Mouse (Mus musculus) limb, embryonic 14.5 days (tissue): ENCODE results near the gene Wdr45. TPM values are rescaled to one million over a fixed set of nuclear protein-coding genes. Genes with fewer than 3 reads are reported as not detected.
"Not testable (repeated sequence)": the region's sequence is repeated elsewhere in the genome, so short reads cannot be mapped to it uniquely, and the experiment has no call there.

Experiments
- ATAC-seq: fragments of 200-750 bp; cut with Nextera tagmentation; 2 replicates; pipeline ENCODE4 v1.8.0; 2017; ENCODE audit warnings: low read depth, moderate number of reproducible peaks, moderate TSS enrichment; ENCODE audit not compliant: low FRiP score
- DNase-seq: peaks from one replicate; pipeline ENCODE4 v3.0.0-alpha.2; 2015; ENCODE audit warnings: low spot score
- H3K27ac ChIP-seq: fragments of 300-500 bp; sonication (generic); replicated peaks from 2 replicates; pipeline ENCODE4 v1.5.1; 2014; ENCODE audit warnings: low read depth, mild to moderate bottlenecking, low read length, moderate library complexity, mixed read lengths
- H3K27me3 ChIP-seq: fragments of 300-500 bp; sonication (generic); 2 replicates; pipeline ENCODE4 v1.6.1; 2014; ENCODE audit warnings: low read length, mixed read lengths; ENCODE audit not compliant: control insufficient read depth, insufficient read depth
- H3K36me3 ChIP-seq: fragments of 300-500 bp; sonication (generic); 2 replicates; pipeline ENCODE4 v1.6.1; 2014; ENCODE audit warnings: mild to moderate bottlenecking, low read length, moderate library complexity, mixed read lengths; ENCODE audit not compliant: control insufficient read depth, insufficient read depth
- H3K4me1 ChIP-seq: fragments of 300-500 bp; sonication (generic); 2 replicates; pipeline ENCODE4 v1.6.1; 2014; ENCODE audit warnings: antibody characterized with exemption, low read length, mixed read lengths; ENCODE audit not compliant: control insufficient read depth, insufficient read depth
- H3K4me2 ChIP-seq: fragments of 300-500 bp; sonication (generic); replicated peaks from 2 replicates; pipeline ENCODE4 v1.6.1; 2014; ENCODE audit warnings: low read depth, mild to moderate bottlenecking, low read length, moderate library complexity; ENCODE audit not compliant: severe bottlenecking
- H3K4me3 ChIP-seq: fragments of 300-500 bp; sonication (generic); replicated peaks from 2 replicates; pipeline ENCODE4 v1.5.1; 2014; ENCODE audit warnings: low read length
- H3K9ac ChIP-seq: fragments of 300-500 bp; sonication (generic); 2 replicates; pipeline ENCODE4 v1.6.1; 2014; ENCODE audit warnings: mild to moderate bottlenecking, low read depth, low read length, moderate library complexity; ENCODE audit not compliant: severe bottlenecking
- H3K9me3 ChIP-seq: fragments of 300-500 bp; sonication (generic); 2 replicates; pipeline ENCODE4 v1.6.1; 2016; ENCODE audit warnings: low read length; ENCODE audit not compliant: control insufficient read depth
- POLR2A ChIP-seq: fragments of 200-500 bp; IDR thresholded peaks from 2 replicates; pipeline ENCODE4 v1.8.0; 2012; ENCODE audit warnings: inconsistent platforms, mild to moderate bottlenecking, moderate library complexity, borderline replicate concordance; ENCODE audit not compliant: insufficient read depth, insufficient read length; ENCODE audit errors: extremely low read depth
- WGBS: fragments of 180-500 bp; shearing (Covaris S2); extraction: QIAGEN DNeasy Blood & Tissue Kit; methylation state at CpG from one replicate; pipeline ENCODE4 v1.1.7; 2014; 5-methylcytosine and 5-hydroxymethylcytosine counted together
- polyA plus RNA-seq, 2 experiments: library from polyadenylated mRNA; depleted of rRNA in 1 of 2; stranded (reverse) in 1 of 2; unstranded in 1 of 2; fragments of >200 nt; fragmentation: Nextera tagmentation in 1 of 2; extraction: Ambion mirVana in 1 of 2; gene quantifications; 2 replicates each; pipeline versions ENCODE4 v1.2.1 to v1.2.3; 2012 to 2014

Wdr45 gene
- polyA plus RNA-seq (2012; rRNA removed) (48.6 and 56.5 TPM in 2 replicates), polyA plus RNA-seq (2014; fragmentation: Nextera tagmentation; extraction: Ambion mirVana) (20.4 and 25.3 TPM in 2 replicates)

- H3K9ac ChIP-seq, H3K27ac ChIP-seq, H3K36me3 ChIP-seq, H3K27me3 ChIP-seq, H3K9me3 ChIP-seq, H3K4me1 ChIP-seq: not testable (repeated sequence)
- peak within 1 kb of the TSS; percentile 44 for H3K4me2 ChIP-seq
- ATAC-seq: peak; percentile 97
- peak within 1 kb of the TSS; percentile 35 for H3K4me3 ChIP-seq
- peak; percentile 93 for DNase-seq
- 23% methylated on average over 17 of the region's 60 CpGs for WGBS
Observed at GRCm38 (mm10) chrX:7714135-7714899, at the start of gene Wdr45. Wdr45 (plus strand) TSS chrX:7714333.

GRCm38 (mm10) chrX:7664791-7665190 is 49.3 kb upstream of the Wdr45 start:
- H3K27me3 ChIP-seq: no peaks in the 10 kb centered on the region
- no peak for TF ChIP-seq POLR2A
- H3K9me3 ChIP-seq: no peaks in the 10 kb centered on the region
- ATAC-seq: no peak
- H3K27ac ChIP-seq: no peak overlapping the region
- no peaks in the 10 kb centered on the region for H3K4me1 ChIP-seq
- WGBS: 90% methylated on average over 11 of the region's 11 CpGs
- H3K4me2 ChIP-seq: no peak overlapping the region
- no peak for DNase-seq
- H3K9ac ChIP-seq: no peak overlapping the region
- no peak overlapping the region for H3K4me3 ChIP-seq
- H3K36me3 ChIP-seq: peaks cover 14% of the 10 kb centered on the region

GRCm38 (mm10) chrX:7665739-7666502 is 48.2 kb upstream of the Wdr45 start:
- Histone ChIP-seq H3K9me3 (no peaks in the 10 kb centered on the region), H3K27ac (no peak overlapping the region), H3K4me2 (no peak overlapping the region), H3K4me1 (no peaks in the 10 kb centered on the region), H3K27me3 (no peaks in the 10 kb centered on the region), H3K9ac (no peak overlapping the region), H3K4me3 (no peak overlapping the region), H3K36me3 (peaks cover 14% of the 10 kb centered on the region)
- TF ChIP-seq POLR2A: no peak
- 76% methylated on average over 21 of the region's 21 CpGs for WGBS
- ATAC-seq (no peak), DNase-seq (no peak)

GRCm38 (mm10) chrX:7670390-7670881 is 43.7 kb upstream of the Wdr45 start:
- WGBS: 18% methylated on average over 11 of the region's 19 CpGs
- Histone ChIP-seq H3K9ac (peak overlapping the region; percentile 56), H3K27ac (peak overlapping the region; percentile 63), H3K27me3 (no peaks in the 10 kb centered on the region), H3K36me3 (peaks cover 11% of the 10 kb centered on the region), H3K9me3 (no peaks in the 10 kb centered on the region), H3K4me1 (peaks cover 9% of the 10 kb centered on the region; the same call in 1 of the 2 replicates), H3K4me2 (peak overlapping the region; percentile 48), H3K4me3 (peak overlapping the region; percentile 44)
- peak; percentile 47 for DNase-seq
- ATAC-seq: peak; percentile 64; the same call in 1 of the 2 replicates
- no peak for TF ChIP-seq POLR2A

GRCm38 (mm10) chrX:7670921-7671623 is 43.1 kb upstream of the Wdr45 start, which contains the start of gene Plp2:
Plp2 (minus strand) TSS chrX:7671390.
- Histone ChIP-seq H3K27me3 (no peaks in the 10 kb centered on the region), H3K36me3 (peaks cover 6% of the 10 kb centered on the region; the same call in 1 of the 2 replicates), H3K9ac (peak within 1 kb of the TSS; percentile 56), H3K4me3 (peak within 1 kb of the TSS; percentile 44), H3K9me3 (no peaks in the 10 kb centered on the region), H3K27ac (peak within 1 kb of the TSS; percentile 63), H3K4me1 (peaks cover 9% of the 10 kb centered on the region; the same call in 1 of the 2 replicates), H3K4me2 (peak within 1 kb of the TSS; percentile 48)
- no peak for DNase-seq
- WGBS: 19% methylated on average over 27 of the region's 36 CpGs
- ATAC-seq: peak; percentile 23; the same call in 1 of the 2 replicates
- TF ChIP-seq POLR2A: no peak
